In genomic region chr1:164458245-164458613, GRCm38 (mm10) we compare ENCODE assay signal across 8 mouse cellular contexts. TPM values are rescaled to one million over a fixed set of nuclear protein-coding genes. Genes with fewer than 3 reads are reported as not detected.
A peak's percentile ranks its signal among the peaks of the same experiment; 100 is the strongest.
DNase-seq lines count a peak whose midpoint lies in the region; ATAC-seq lines count a peak whose summit lies in the region.

Gene Atp1b1, minus strand, starts transcription at chr1:164458355.

- peaks cover 38% of the 10 kb centered on the region for H3K27me3 ChIP-seq in forebrain, embryonic 12.5 days
- H3K27me3 ChIP-seq in heart, embryonic 16.5 days (ENCODE audit: control insufficient read depth, insufficient read depth, low read length): peaks cover 2% of the 10 kb centered on the region; the same call in 1 of the 2 replicates
- peaks cover 61% of the 10 kb centered on the region for H3K27me3 ChIP-seq in liver, embryonic 15.5 days
- H3K27me3 ChIP-seq in neural tube, embryonic 13.5 days: peaks cover 14% of the 10 kb centered on the region

- H3K9me3 ChIP-seq in forebrain, embryonic 12.5 days: no peaks in the 10 kb centered on the region
- H3K9me3 ChIP-seq in heart, embryonic 16.5 days (replicated peaks; ENCODE audit: control insufficient read depth, low read length): no peaks in the 10 kb centered on the region
- H3K9me3 ChIP-seq in liver, embryonic 15.5 days (replicated peaks): no peaks in the 10 kb centered on the region
- no peaks in the 10 kb centered on the region for H3K9me3 ChIP-seq in neural tube, embryonic 13.5 days

- DNase-seq in kidney, postnatal 25 days: peak; percentile 87 to 96
- DNase-seq in testis, postnatal 10 days (ENCODE audit: low spot score): peak; percentile 93

- no peak within 1 kb of the TSS for H3K27ac ChIP-seq in brown adipose tissue, adult 24 weeks (replicated peaks; ENCODE audit: low read depth, low read length)
- H3K27ac ChIP-seq in forebrain, embryonic 12.5 days: peak within 1 kb of the TSS; percentile 95
- H3K27ac ChIP-seq in heart, embryonic 16.5 days (ENCODE audit: low read length): peak within 1 kb of the TSS; percentile 98
- peak within 1 kb of the TSS; percentile 71 for H3K27ac ChIP-seq in liver, embryonic 15.5 days (replicated peaks)
- H3K27ac ChIP-seq in neural tube, embryonic 13.5 days (replicated peaks): peak within 1 kb of the TSS; percentile 95

- peak within 1 kb of the TSS; percentile 72 for H3K9ac ChIP-seq in forebrain, embryonic 12.5 days
- peak within 1 kb of the TSS; percentile 99 for H3K9ac ChIP-seq in heart, embryonic 16.5 days (ENCODE audit: low read length)
- peak within 1 kb of the TSS; percentile 58 for H3K9ac ChIP-seq in liver, embryonic 15.5 days
- peak within 1 kb of the TSS; percentile 92 for H3K9ac ChIP-seq in neural tube, embryonic 13.5 days

- under 1% methylated on average over 32 of the region's 35 CpGs for WGBS in forebrain, embryonic 12.5 days
- WGBS in heart, embryonic 16.5 days: under 1% methylated on average over 35 of the region's 35 CpGs
- 0% methylated on average over 35 of the region's 35 CpGs for WGBS in liver, embryonic 15.5 days (ENCODE audit: insufficient replicate concordance)
- under 1% methylated on average over 35 of the region's 35 CpGs for WGBS in neural tube, embryonic 13.5 days

- H3K4me1 ChIP-seq in brown adipose tissue, adult 24 weeks (ENCODE audit: control insufficient read depth, insufficient read depth, insufficient read length, low read length): peaks cover 3% of the 10 kb centered on the region
- peaks cover 44% of the 10 kb centered on the region for H3K4me1 ChIP-seq in forebrain, embryonic 12.5 days
- peaks cover 43% of the 10 kb centered on the region for H3K4me1 ChIP-seq in heart, embryonic 16.5 days (ENCODE audit: control insufficient read depth, insufficient read depth, low read length)
- peaks cover 13% of the 10 kb centered on the region for H3K4me1 ChIP-seq in liver, embryonic 15.5 days (replicated peaks)
- H3K4me1 ChIP-seq in neural tube, embryonic 13.5 days (replicated peaks): peaks cover 69% of the 10 kb centered on the region

- H3K36me3 ChIP-seq in forebrain, embryonic 12.5 days (replicated peaks): peaks cover under 1% of the 10 kb centered on the region
- H3K36me3 ChIP-seq in heart, embryonic 16.5 days (ENCODE audit: control insufficient read depth, insufficient read depth): peaks cover 2% of the 10 kb centered on the region
- no peaks in the 10 kb centered on the region for H3K36me3 ChIP-seq in liver, embryonic 15.5 days (replicated peaks)
- peaks cover 3% of the 10 kb centered on the region for H3K36me3 ChIP-seq in neural tube, embryonic 13.5 days

- peak within 1 kb of the TSS; percentile 78 for H3K4me3 ChIP-seq in brown adipose tissue, adult 24 weeks (ENCODE audit: insufficient read depth, low read depth, low read length)
- H3K4me3 ChIP-seq in forebrain, embryonic 12.5 days (replicated peaks): peak within 1 kb of the TSS; percentile 64
- peak within 1 kb of the TSS; percentile 87 for H3K4me3 ChIP-seq in heart, embryonic 16.5 days (ENCODE audit: low read length)
- peak within 1 kb of the TSS; percentile 55 for H3K4me3 ChIP-seq in liver, embryonic 15.5 days (replicated peaks)
- peak within 1 kb of the TSS; percentile 79 for H3K4me3 ChIP-seq in neural tube, embryonic 13.5 days

- peak within 1 kb of the TSS; percentile 84 for H3K4me2 ChIP-seq in forebrain, embryonic 12.5 days
- peak within 1 kb of the TSS; percentile 61 for H3K4me2 ChIP-seq in heart, embryonic 16.5 days (ENCODE audit: low read depth, low read length)
- peak within 1 kb of the TSS; percentile 67 for H3K4me2 ChIP-seq in liver, embryonic 15.5 days
- peak within 1 kb of the TSS; percentile 72 for H3K4me2 ChIP-seq in neural tube, embryonic 13.5 days

- peak; percentile 85 for ATAC-seq in CD4-positive, CD25-positive, alpha-beta regulatory T cell, adult 4 months
- peak; percentile 96 for ATAC-seq in forebrain, embryonic 12.5 days (ENCODE audit: low FRiP score)
- peak; percentile 89 for ATAC-seq in heart, embryonic 16.5 days (replicated peaks; ENCODE audit: extremely low read depth, insufficient read depth, low FRiP score)
- peak; percentile 83 for ATAC-seq in liver, embryonic 15.5 days (ENCODE audit: insufficient read depth)
- peak; percentile 96 for ATAC-seq in neural tube, embryonic 13.5 days (ENCODE audit: low read depth)

RNA-seq across cellular contexts. Expression of gene Atp1b1, which starts in this region (rescaled TPM):
- 1 to 10 TPM; 3.4 to 4.1 TPM for polyA plus RNA-seq in CD4-positive, CD25-positive, alpha-beta regulatory T cell, adult 4 months (2017; shearing (Covaris generic))
- 18.7 and 18.9 TPM in 2 replicates for polyA plus RNA-seq in brown adipose tissue, adult 24 weeks (2012; ENCODE audit: insufficient read depth, insufficient read length, missing spikeins)
- polyA plus RNA-seq in forebrain, embryonic 12.5 days (2016; fragmentation: Nextera tagmentation; extraction: Ambion mirVana): 28.6 and 29.7 TPM in 2 replicates
- polyA plus RNA-seq in heart, embryonic 16.5 days (2015; fragmentation: Nextera tagmentation; extraction: Ambion mirVana): 298 and 306 TPM in 2 replicates
- 13.5 and 15.7 TPM in 2 replicates for polyA plus RNA-seq in liver, embryonic 15.5 days (2015; fragmentation: Nextera tagmentation; extraction: Ambion mirVana)
- 164 and 166 TPM in 2 replicates for polyA plus RNA-seq in neural tube, embryonic 13.5 days (2015; fragmentation: Nextera tagmentation; extraction: Ambion mirVana)
